ENCODE assay signal across 19 mouse cellular contexts in genomic region chr4:89353935-89354334, GRCm38 (mm10). TPM values are rescaled to one million over a fixed set of nuclear protein-coding genes. Genes with fewer than 3 reads are reported as not detected.
DNase-seq lines count a peak whose midpoint lies in the region; ATAC-seq and TF ChIP-seq lines count a peak whose summit lies in the region.
"Had no signal": no experiment of that assay in that cellular context is flagged by ENCODE, and none has a peak within 500 bp of the region (broad histone marks: within the 10 kb centered on the region; RNA-seq: fewer than 3 reads in every experiment).

No protein-coding gene starts in this region.

- WGBS in intestine, postnatal 0 days = 50% methylated on average over 9 of the region's 9 CpGs
- 50% methylated on average over 9 of the region's 9 CpGs for WGBS in intestine, embryonic 15.5 days
- WGBS in midbrain, postnatal 0 days = 56% methylated on average over 9 of the region's 9 CpGs
- WGBS in midbrain, embryonic 16.5 days = 59% methylated on average over 9 of the region's 9 CpGs

- no peaks in the 10 kb centered on the region for H3K9me3 ChIP-seq in intestine, postnatal 0 days (ENCODE audit: control insufficient read depth)
- no peaks in the 10 kb centered on the region for H3K9me3 ChIP-seq in intestine, embryonic 15.5 days
- no peaks in the 10 kb centered on the region for H3K9me3 ChIP-seq in midbrain, postnatal 0 days (ENCODE audit: low read length)
- no peaks in the 10 kb centered on the region for H3K9me3 ChIP-seq in midbrain, embryonic 16.5 days (replicated peaks; ENCODE audit: control insufficient read depth, low read length, poor library complexity, severe bottlenecking)
- H3K9me3 ChIP-seq: embryonic facial prominence, embryonic 15.5 days; forebrain, embryonic 13.5 days; limb, embryonic 12.5 days; lung, embryonic 15.5 days; midbrain, embryonic 12.5 days; neural tube, embryonic 12.5 days had no signal

- H3K4me3 ChIP-seq in intestine, postnatal 0 days (ENCODE audit: low read depth, low read length) = no peak overlapping the region
- no peak overlapping the region for H3K4me3 ChIP-seq in intestine, embryonic 15.5 days (replicated peaks)
- H3K4me3 ChIP-seq in midbrain, postnatal 0 days (ENCODE audit: low read depth, low read length) = no peak overlapping the region
- H3K4me3 ChIP-seq in midbrain, embryonic 16.5 days (ENCODE audit: low read depth, low read length) = no peak overlapping the region
- H3K4me3 ChIP-seq: embryonic facial prominence, embryonic 15.5 days; forebrain, embryonic 13.5 days; limb, embryonic 12.5 days; lung, embryonic 15.5 days; midbrain, embryonic 12.5 days; neural tube, embryonic 12.5 days had no signal

- no peak for DNase-seq in midbrain, postnatal 0 days (ENCODE audit: low spot score)
- no peak for DNase-seq in embryo, embryonic 10.5 days (ENCODE audit: low spot score)
- DNase-seq in cerebellum, postnatal 25 days = no peak
- DNase-seq: cerebellum, adult 11 months; kidney, adult 18-20 months; kidney, postnatal 4 days had no signal

- TF ChIP-seq CTCF in intestine, postnatal 0 days (IDR thresholded peaks at IDR 0.05; ENCODE audit: low read depth) = peak; percentile 55
- peak; percentile 38 for TF ChIP-seq CTCF in midbrain, postnatal 0 days (IDR thresholded peaks at IDR 0.05)

- no peak overlapping the region for H3K4me2 ChIP-seq in intestine, postnatal 0 days (replicated peaks; ENCODE audit: low read depth)
- H3K4me2 ChIP-seq in intestine, embryonic 15.5 days (replicated peaks) = no peak overlapping the region
- no peak overlapping the region for H3K4me2 ChIP-seq in midbrain, postnatal 0 days (ENCODE audit: low read depth, low read length, poor library complexity, severe bottlenecking)
- no peak overlapping the region for H3K4me2 ChIP-seq in midbrain, embryonic 16.5 days (ENCODE audit: low read length)
- H3K4me2 ChIP-seq: embryonic facial prominence, embryonic 15.5 days; forebrain, embryonic 13.5 days; heart, embryonic 11.5 days; limb, embryonic 12.5 days; lung, embryonic 15.5 days; midbrain, embryonic 12.5 days; neural tube, embryonic 12.5 days had no signal

- no peak overlapping the region for H3K27ac ChIP-seq in intestine, postnatal 0 days (ENCODE audit: low read depth, low read length)
- no peak overlapping the region for H3K27ac ChIP-seq in intestine, embryonic 15.5 days
- H3K27ac ChIP-seq in midbrain, postnatal 0 days (ENCODE audit: low read depth, low read length) = no peak overlapping the region
- no peak overlapping the region for H3K27ac ChIP-seq in midbrain, embryonic 16.5 days (ENCODE audit: low read length)
- H3K27ac ChIP-seq: embryonic facial prominence, embryonic 15.5 days; forebrain, embryonic 13.5 days; limb, embryonic 12.5 days; lung, embryonic 15.5 days; midbrain, embryonic 12.5 days; neural tube, embryonic 12.5 days had no signal

- ATAC-seq in intestine, postnatal 0 days = no peak
- no peak for ATAC-seq in intestine, embryonic 15.5 days
- ATAC-seq in midbrain, postnatal 0 days (ENCODE audit: low FRiP score) = no peak
- ATAC-seq in midbrain, embryonic 16.5 days = no peak
- peak; percentile 50; the same call in 1 of the 2 replicates for ATAC-seq in granulocyte monocyte progenitor cell, adult 5-6 weeks (replicated peaks; ENCODE audit: poor library complexity, severe bottlenecking)
- ATAC-seq: forebrain, embryonic 13.5 days had no signal

- no peaks in the 10 kb centered on the region for H3K4me1 ChIP-seq in intestine, postnatal 0 days (replicated peaks; ENCODE audit: control insufficient read depth, insufficient read depth, low read length)
- no peaks in the 10 kb centered on the region for H3K4me1 ChIP-seq in intestine, embryonic 15.5 days (replicated peaks)
- H3K4me1 ChIP-seq in midbrain, postnatal 0 days (ENCODE audit: insufficient read depth, low read length) = no peaks in the 10 kb centered on the region
- H3K4me1 ChIP-seq in midbrain, embryonic 16.5 days (ENCODE audit: control insufficient read depth, insufficient read depth, low read length) = no peaks in the 10 kb centered on the region
- H3K4me1 ChIP-seq: embryonic facial prominence, embryonic 15.5 days; forebrain, embryonic 13.5 days; lung, embryonic 15.5 days; midbrain, embryonic 12.5 days; neural tube, embryonic 12.5 days had no signal

- H3K27me3 ChIP-seq in intestine, postnatal 0 days (replicated peaks; ENCODE audit: control insufficient read depth, insufficient read depth, low read length) = no peaks in the 10 kb centered on the region
- H3K27me3 ChIP-seq in intestine, embryonic 15.5 days (replicated peaks) = no peaks in the 10 kb centered on the region
- H3K27me3 ChIP-seq in midbrain, postnatal 0 days (ENCODE audit: insufficient read depth, low read length) = no peaks in the 10 kb centered on the region
- H3K27me3 ChIP-seq in midbrain, embryonic 16.5 days (ENCODE audit: control insufficient read depth, insufficient read depth, low read depth, low read length) = no peaks in the 10 kb centered on the region
- H3K27me3 ChIP-seq: embryonic facial prominence, embryonic 15.5 days; forebrain, embryonic 13.5 days; lung, embryonic 15.5 days; midbrain, embryonic 12.5 days; neural tube, embryonic 12.5 days had no signal

- H3K36me3 ChIP-seq in intestine, postnatal 0 days (ENCODE audit: control insufficient read depth, insufficient read depth) = no peaks in the 10 kb centered on the region
- H3K36me3 ChIP-seq in intestine, embryonic 15.5 days = no peaks in the 10 kb centered on the region
- H3K36me3 ChIP-seq in midbrain, postnatal 0 days (ENCODE audit: insufficient read depth, low read length) = no peaks in the 10 kb centered on the region
- no peaks in the 10 kb centered on the region for H3K36me3 ChIP-seq in midbrain, embryonic 16.5 days (ENCODE audit: control insufficient read depth, insufficient read depth, low read length)
- H3K36me3 ChIP-seq: embryonic facial prominence, embryonic 15.5 days; limb, embryonic 12.5 days; lung, embryonic 15.5 days; midbrain, embryonic 12.5 days; neural tube, embryonic 12.5 days had no signal

- no peak overlapping the region for H3K9ac ChIP-seq in intestine, postnatal 0 days (ENCODE audit: low read depth, low read length)
- no peak overlapping the region for H3K9ac ChIP-seq in intestine, embryonic 15.5 days
- no peak overlapping the region for H3K9ac ChIP-seq in midbrain, postnatal 0 days (replicated peaks; ENCODE audit: low read length, poor library complexity, severe bottlenecking)
- no peak overlapping the region for H3K9ac ChIP-seq in midbrain, embryonic 16.5 days (ENCODE audit: low read depth, low read length)
- H3K9ac ChIP-seq: embryonic facial prominence, embryonic 15.5 days; forebrain, embryonic 13.5 days; limb, embryonic 12.5 days; lung, embryonic 15.5 days; midbrain, embryonic 12.5 days; neural tube, embryonic 12.5 days had no signal

RNA-seq across cellular contexts. Expression of gene Cdkn2b, which starts 43.1 kb away (rescaled TPM):
- 65.6 and 67.2 TPM in 2 replicates for polyA plus RNA-seq in intestine, postnatal 0 days (2015; fragmentation: Nextera tagmentation; extraction: Ambion mirVana)
- 18.6 and 23.1 TPM in 2 replicates for polyA plus RNA-seq in intestine, embryonic 15.5 days (2015; fragmentation: Nextera tagmentation; extraction: Ambion mirVana)
- total RNA-seq in midbrain, postnatal 0 days (2014; rRNA removed) = 1.2 and 4.2 TPM in 2 replicates
- 2.1 and 2.8 TPM in 2 replicates for polyA plus RNA-seq in midbrain, postnatal 0 days (2015; fragmentation: Nextera tagmentation; extraction: Ambion mirVana)
- 0.70 and 0.87 TPM in 2 replicates for polyA plus RNA-seq in midbrain, embryonic 16.5 days (2015; fragmentation: Nextera tagmentation; extraction: Ambion mirVana)
- total RNA-seq in granulocyte monocyte progenitor cell, adult 5-6 weeks (2014; fragmentation: Nextera tagmentation) = not detected in 2 replicates
- total RNA-seq in granulocyte monocyte progenitor cell, adult 5-6 weeks (2017) = not detected in 2 replicates

RNA-seq across cellular contexts. Expression of gene Cdkn2a, which starts 59.5 kb away (rescaled TPM):
- polyA plus RNA-seq in intestine, postnatal 0 days (2015; fragmentation: Nextera tagmentation; extraction: Ambion mirVana) = not detected in 2 replicates
- not detected in 2 replicates for polyA plus RNA-seq in intestine, embryonic 15.5 days (2015; fragmentation: Nextera tagmentation; extraction: Ambion mirVana)
- total RNA-seq in midbrain, postnatal 0 days (2014; rRNA removed) = not detected in 2 replicates
- not detected in 2 replicates for polyA plus RNA-seq in midbrain, postnatal 0 days (2015; fragmentation: Nextera tagmentation; extraction: Ambion mirVana)
- not detected in 2 replicates for polyA plus RNA-seq in midbrain, embryonic 16.5 days (2015; fragmentation: Nextera tagmentation; extraction: Ambion mirVana)
- not detected in 2 replicates for total RNA-seq in granulocyte monocyte progenitor cell, adult 5-6 weeks (2014; fragmentation: Nextera tagmentation)
- total RNA-seq in granulocyte monocyte progenitor cell, adult 5-6 weeks (2017) = not detected in 2 replicates
- polyA plus RNA-seq: embryonic facial prominence, embryonic 15.5 days; forebrain, embryonic 13.5 days; heart, embryonic 11.5 days; hindbrain, embryonic 11.5 days; limb, embryonic 12.5 days; lung, embryonic 15.5 days; midbrain, embryonic 12.5 days; neural tube, embryonic 12.5 days; stomach, embryonic 16.5 days had no signal
